Mouse (Mus musculus): ENCODE measurements around the gene Ralgapa2.

DNA sequence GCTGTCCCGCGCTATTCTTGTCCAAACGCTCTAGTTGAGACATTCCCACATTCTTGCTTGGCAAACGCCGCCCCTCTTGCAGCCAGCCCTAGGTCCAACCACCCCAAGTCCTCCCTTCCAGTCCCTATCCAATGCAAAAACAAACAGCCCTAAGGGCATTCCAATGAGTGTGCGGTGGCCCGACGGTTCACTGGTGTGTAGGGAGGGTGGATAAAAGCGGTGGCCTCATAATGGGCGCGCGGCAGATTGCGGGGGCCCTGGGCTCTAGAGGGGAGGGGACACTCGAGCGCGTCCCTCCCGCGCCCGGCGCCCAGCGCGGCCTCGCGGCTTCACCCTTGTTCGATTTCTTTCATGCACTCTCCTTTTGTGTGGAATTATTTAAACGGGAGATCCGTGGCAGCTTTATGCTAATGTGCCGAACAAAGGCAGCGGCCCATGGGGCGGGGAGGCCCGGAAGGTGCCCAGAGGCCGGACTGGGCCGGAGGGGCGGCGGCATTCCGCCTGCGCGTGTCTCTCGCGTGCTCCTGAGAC is 293.9 kb downstream of the Ralgapa2 start:
- TF ChIP-seq CTCF (conservative IDR thresholded peaks at IDR 0.05 in 1 of 2, IDR thresholded peaks at IDR 0.05 in 1 of 2; ENCODE audit: low read depth in 2 of 2, low read length in 2 of 2) (no peak), POLR2A (IDR thresholded peaks at IDR 0.05; ENCODE audit: low read depth, low read length) (no peak), ZMIZ1 (IDR thresholded peaks at IDR 0.05; ENCODE audit: low read depth, low read length) (no peak), UBTF (IDR thresholded peaks at IDR 0.05; ENCODE audit: low read depth, low read length) (no peak), ZKSCAN1 (IDR thresholded peaks at IDR 0.05; ENCODE audit: borderline replicate concordance, low read depth, low read length) (no peak)
